Mouse (Mus musculus) heart, embryonic 10.5 days (tissue): Measurements from ENCODE around the gene Hykk. TPM values are rescaled to one million over a fixed set of nuclear protein-coding genes. Genes with fewer than 3 reads are reported as not detected.
"Not testable (repeated sequence)": the region's sequence is repeated elsewhere in the genome, so short reads cannot be mapped to it uniquely, and the experiment has no call there.

ENCODE experiments used
- DNase-seq: peaks from one replicate; pipeline ENCODE4 v3.0.0-alpha.2; 2017; ENCODE audit warnings: low spot score
- H3K27ac ChIP-seq: fragments of 300-500 bp; sonication (generic); 2 replicates; pipeline ENCODE4 v1.5.1; 2016; ENCODE audit warnings: mild to moderate bottlenecking
- H3K27me3 ChIP-seq: fragments of 300-500 bp; sonication (generic); 2 replicates; pipeline ENCODE4 v1.6.1; 2016; ENCODE audit warnings: mild to moderate bottlenecking; ENCODE audit not compliant: poor library complexity, insufficient read depth, severe bottlenecking
- H3K36me3 ChIP-seq: fragments of 300-500 bp; sonication (generic); 2 replicates; pipeline ENCODE4 v1.6.1; 2016; ENCODE audit warnings: mild to moderate bottlenecking, moderate library complexity
- H3K4me1 ChIP-seq: fragments of 300-500 bp; sonication (generic); 2 replicates; pipeline ENCODE4 v1.6.1; 2016; ENCODE audit warnings: mild to moderate bottlenecking
- H3K4me3 ChIP-seq: fragments of 300-500 bp; sonication (generic); 2 replicates; pipeline ENCODE4 v1.5.1; 2016; ENCODE audit warnings: mild to moderate bottlenecking, moderate library complexity
- H3K9me3 ChIP-seq: fragments of 300-500 bp; sonication (generic); 2 replicates; pipeline ENCODE4 v1.6.1; 2016; ENCODE audit warnings: mild to moderate bottlenecking, moderate library complexity
- WGBS: fragments of 180-500 bp; shearing (Covaris S2); methylation state at CpG from one replicate; pipeline ENCODE4 v1.1.7; 2016; 5-methylcytosine and 5-hydroxymethylcytosine counted together
- polyA plus RNA-seq: library from polyadenylated mRNA; unstranded; fragments of >200 nt; fragmentation: Nextera tagmentation; extraction: Ambion mirVana; gene quantifications from 2 replicates; pipeline ENCODE4 v1.2.1, GENCODE M21; 2016

The Hykk gene
- polyA plus RNA-seq, 1 experiment from 2014 or later: 3.6 TPM

DNA sequence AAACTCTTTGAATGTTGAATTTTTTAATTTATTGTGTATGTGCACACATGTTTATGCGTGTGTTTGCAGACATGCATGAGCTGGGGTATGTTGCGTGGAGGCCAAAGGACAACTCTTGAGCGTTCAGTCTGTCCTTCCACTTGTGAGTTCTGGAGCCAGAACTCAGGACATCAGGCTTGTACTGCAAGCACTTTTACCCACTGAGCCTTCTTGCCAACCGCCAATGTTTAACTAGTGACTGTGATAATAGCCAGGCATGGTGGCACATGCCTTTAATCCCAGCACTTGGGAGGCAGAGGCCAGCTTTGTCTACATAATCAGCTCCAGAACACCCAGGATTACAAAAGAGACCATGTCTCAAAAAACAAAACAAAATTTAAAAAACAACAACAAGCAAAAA lies 25.0 kb downstream of the Hykk start:
- Histone ChIP-seq H3K27ac (no peak overlapping the region), H3K36me3 (peaks cover 6% of the 10 kb centered on the region; the same call in 1 of the 2 replicates), H3K27me3 (no peaks in the 10 kb centered on the region), H3K9me3 (no peaks in the 10 kb centered on the region), H3K4me1 (no peaks in the 10 kb centered on the region), H3K4me3 (no peak overlapping the region)
- WGBS: 91% methylated on average over 4 of the region's 4 CpGs
- no peak for DNase-seq

DNA sequence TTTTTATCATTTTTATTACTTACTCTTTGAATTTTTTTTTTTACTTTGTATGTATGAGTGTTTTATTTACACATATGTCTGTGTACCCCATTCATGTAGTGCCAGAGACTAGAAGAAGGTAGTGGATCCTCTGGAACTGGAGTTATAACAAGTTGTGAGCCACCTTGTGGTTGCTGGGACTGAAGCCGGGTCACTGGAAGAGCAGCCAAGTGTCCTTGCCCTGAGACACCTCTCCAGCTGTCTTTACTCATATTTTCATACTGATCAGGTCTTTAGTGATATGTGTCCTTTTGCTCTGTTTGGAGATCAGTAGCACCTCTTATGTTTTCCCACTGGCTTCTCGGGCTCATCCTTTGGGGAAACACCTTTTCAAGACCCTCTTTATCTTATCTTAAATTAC lies 27.4 kb downstream of the Hykk start:
- Histone ChIP-seq H3K27ac (no peak overlapping the region), H3K4me1 (no peaks in the 10 kb centered on the region), H3K27me3 (no peaks in the 10 kb centered on the region), H3K36me3 (no peaks in the 10 kb centered on the region), H3K4me3 (no peak overlapping the region), H3K9me3 (no peaks in the 10 kb centered on the region)
- 66% methylated on average over 2 of the region's 2 CpGs for WGBS
- DNase-seq: no peak

DNA sequence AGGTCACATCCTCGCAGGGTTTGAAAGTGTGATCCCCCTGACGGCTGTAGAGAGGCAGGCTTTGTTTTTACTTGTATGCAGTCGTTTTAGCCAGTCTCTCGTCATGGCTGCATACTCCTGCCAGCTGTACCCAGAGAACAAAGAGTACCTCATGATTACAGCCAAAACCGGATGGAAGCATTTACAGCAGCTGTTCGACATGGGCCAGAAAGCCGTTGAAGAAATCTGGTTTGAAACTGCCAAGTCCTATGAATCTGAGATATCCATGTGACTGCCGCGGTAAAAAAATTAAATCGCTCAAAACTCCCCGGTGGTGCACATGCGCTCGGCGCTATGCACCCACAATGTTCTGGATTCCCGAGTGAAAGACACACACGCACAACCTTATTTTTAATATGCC lies 29.2 kb downstream of the Hykk start:
- H3K27me3 ChIP-seq: no peaks in the 10 kb centered on the region
- WGBS: 72% methylated on average over 16 of the region's 16 CpGs
- DNase-seq: no peak

DNA sequence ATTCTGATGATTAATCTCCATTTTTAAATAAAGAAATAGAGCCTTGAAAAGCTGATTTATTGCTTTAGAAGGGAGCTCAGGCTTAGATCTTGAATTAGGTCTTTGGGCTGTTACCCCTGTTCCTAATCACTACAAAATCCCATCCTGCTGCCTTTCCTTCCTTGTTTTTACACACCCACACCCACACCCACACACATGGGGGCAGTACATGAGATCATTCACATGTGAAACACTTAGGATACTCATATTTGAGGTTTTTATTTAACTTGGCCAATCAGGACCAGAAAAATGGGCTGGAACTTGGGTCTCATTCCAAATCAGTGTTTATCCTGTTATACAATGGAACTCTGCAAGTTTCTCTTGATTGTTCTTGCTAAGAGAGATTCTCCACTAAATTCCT lies 32.4 kb downstream of the Hykk start:
- H3K4me1 ChIP-seq: peaks cover 11% of the 10 kb centered on the region
- peak; percentile 10 for DNase-seq
- no peak overlapping the region for H3K4me3 ChIP-seq
- peaks cover 22% of the 10 kb centered on the region for H3K36me3 ChIP-seq
- no peaks in the 10 kb centered on the region for H3K27me3 ChIP-seq
- no peak overlapping the region for H3K27ac ChIP-seq
- no peaks in the 10 kb centered on the region for H3K9me3 ChIP-seq

More for the DNA sequence above, 29.2 kb downstream of the Hykk start:
- Histone ChIP-seq H3K4me1 (0 out of 2 replicates have a peak, but pooled peaks cover 1% of the 10 kb centered on the region), H3K9me3 (no peaks in the 10 kb centered on the region), H3K36me3 (no peaks in the 10 kb centered on the region), H3K4me3 (no peak overlapping the region), H3K27ac (no peak overlapping the region)

DNA sequence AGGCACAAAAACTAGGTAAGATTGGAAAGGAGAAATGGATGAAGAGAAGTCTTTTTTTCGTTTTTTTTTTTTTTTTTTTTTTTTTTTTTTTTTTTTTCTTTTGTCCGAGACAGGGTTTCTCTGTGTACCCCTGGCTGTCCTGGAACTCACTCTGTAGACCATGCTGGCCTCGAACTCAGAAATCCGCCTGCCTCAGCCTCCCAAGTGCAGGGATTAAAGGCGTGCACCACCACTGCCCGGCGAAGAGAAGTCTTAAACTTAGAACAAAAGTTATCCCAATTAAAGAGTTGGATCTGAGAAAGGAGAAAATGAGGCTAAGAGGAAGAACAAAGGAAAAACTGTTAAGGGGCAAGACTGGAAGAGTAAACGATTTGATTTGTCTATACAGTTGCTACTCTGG lies 33.1 kb downstream of the Hykk start:
- peak overlapping the region; percentile 97 for H3K4me3 ChIP-seq
- peaks cover 11% of the 10 kb centered on the region for H3K4me1 ChIP-seq
- not testable (repeated sequence) for H3K9me3 ChIP-seq, H3K27me3 ChIP-seq, DNase-seq
- peaks cover 29% of the 10 kb centered on the region for H3K36me3 ChIP-seq
- peak overlapping the region; percentile 96 for H3K27ac ChIP-seq
- 39% methylated on average over 8 of the region's 8 CpGs for WGBS

DNA sequence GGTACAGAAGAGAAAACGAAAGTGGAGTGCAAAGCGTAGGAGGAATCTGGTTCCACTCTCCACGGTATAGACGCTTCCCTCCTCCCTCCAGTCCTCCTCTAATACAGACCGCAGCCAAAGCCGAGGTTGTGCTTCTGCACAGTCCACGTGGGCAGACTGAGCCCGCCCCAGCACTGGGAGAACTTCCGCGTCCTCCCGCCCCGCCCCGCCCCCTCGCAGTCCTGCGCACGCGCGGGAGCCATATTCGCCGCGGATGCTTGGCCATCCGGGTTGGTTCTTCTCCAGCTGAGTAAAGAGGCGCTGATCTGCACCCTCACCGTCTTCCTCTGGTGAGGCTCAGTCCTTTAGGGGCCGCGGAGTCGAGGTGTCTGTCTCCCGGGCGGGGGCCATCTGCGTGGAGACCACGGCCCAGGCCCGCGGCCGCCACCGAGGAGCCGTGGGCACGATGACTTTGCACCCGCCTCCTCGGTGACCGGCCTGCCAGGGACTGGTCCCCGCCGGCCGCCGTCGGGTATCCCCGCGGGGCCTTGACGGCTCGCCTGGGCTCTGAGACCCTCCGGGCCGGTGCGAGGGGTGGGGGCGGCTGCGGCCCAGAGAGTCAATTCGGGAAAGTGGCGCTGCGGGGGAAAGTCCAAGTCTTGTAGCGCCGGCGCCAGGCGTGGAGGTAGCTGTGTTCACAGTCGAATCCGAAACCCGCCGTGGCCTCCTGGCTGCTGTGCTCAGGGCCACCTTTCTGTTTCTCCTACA lies 33.7 kb downstream of the Hykk start, which contains the start of the genes Psma4 and AY074887:
Gene Psma4, plus strand, starts transcription at position 216 of the 747 bp plus-strand sequence.
Gene AY074887, minus strand, starts transcription at position 424 of the 747 bp plus-strand sequence.
- H3K27ac ChIP-seq: peak within 1 kb of the TSS; percentile 96
- peaks cover 35% of the 10 kb centered on the region for H3K36me3 ChIP-seq
- H3K9me3 ChIP-seq: no peaks in the 10 kb centered on the region
- peak; percentile 97 for DNase-seq
- under 1% methylated on average over 65 of the region's 65 CpGs for WGBS
- no peaks in the 10 kb centered on the region for H3K27me3 ChIP-seq
- H3K4me1 ChIP-seq: peaks cover 11% of the 10 kb centered on the region
- H3K4me3 ChIP-seq: peak within 1 kb of the TSS; percentile 97

DNA sequence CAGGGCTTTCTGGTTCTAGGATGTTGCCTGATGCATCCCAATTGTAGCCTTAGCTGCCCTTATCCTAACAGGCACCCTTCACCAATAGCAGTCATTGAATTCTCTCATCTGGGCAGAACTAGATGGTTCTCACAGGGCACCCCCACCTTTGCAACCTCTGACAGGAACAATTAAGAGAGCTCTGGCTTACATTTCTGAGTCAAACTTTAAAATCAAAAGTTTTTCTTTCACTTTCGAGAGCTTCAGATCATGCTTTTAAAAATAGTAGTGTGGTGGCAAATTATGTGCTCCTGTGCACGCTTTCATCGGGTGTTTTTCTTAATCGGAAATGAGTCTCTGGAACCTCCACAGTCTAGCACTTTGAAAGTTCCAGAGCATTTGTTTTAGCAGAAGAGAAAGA lies 44.0 kb downstream of the Hykk start:
- WGBS: 93% methylated on average over 4 of the region's 4 CpGs
- no peaks in the 10 kb centered on the region for H3K27me3 ChIP-seq
- DNase-seq: no peak

DNA sequence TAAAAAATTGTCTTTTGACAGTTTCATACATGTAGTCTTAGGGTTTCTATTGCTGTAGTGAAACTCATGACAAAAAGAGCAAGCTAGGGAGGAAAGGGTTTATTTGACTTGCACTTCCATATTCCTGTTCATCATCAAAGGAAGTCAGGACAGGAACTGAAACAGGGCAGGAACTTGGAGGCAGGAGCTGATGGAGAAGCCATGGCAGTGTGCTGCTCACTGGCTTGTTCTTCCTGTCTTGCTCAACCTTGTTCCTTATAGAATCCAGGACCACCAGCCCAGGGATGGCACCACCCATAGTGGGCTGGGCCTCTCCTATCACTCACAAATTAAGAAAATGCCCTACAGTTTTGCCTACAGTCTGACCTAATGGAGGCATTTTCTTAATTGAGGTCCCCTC lies 46.6 kb downstream of the Hykk start:
- no peaks in the 10 kb centered on the region for H3K27me3 ChIP-seq
- H3K4me3 ChIP-seq: no peak overlapping the region

More for the DNA sequence above, 44.0 kb downstream of the Hykk start:
- H3K4me3 ChIP-seq: no peak overlapping the region
- H3K9me3 ChIP-seq: no peaks in the 10 kb centered on the region
- H3K36me3 ChIP-seq: peaks cover 44% of the 10 kb centered on the region
- H3K27ac ChIP-seq: no peak overlapping the region
- no peaks in the 10 kb centered on the region for H3K4me1 ChIP-seq

DNA sequence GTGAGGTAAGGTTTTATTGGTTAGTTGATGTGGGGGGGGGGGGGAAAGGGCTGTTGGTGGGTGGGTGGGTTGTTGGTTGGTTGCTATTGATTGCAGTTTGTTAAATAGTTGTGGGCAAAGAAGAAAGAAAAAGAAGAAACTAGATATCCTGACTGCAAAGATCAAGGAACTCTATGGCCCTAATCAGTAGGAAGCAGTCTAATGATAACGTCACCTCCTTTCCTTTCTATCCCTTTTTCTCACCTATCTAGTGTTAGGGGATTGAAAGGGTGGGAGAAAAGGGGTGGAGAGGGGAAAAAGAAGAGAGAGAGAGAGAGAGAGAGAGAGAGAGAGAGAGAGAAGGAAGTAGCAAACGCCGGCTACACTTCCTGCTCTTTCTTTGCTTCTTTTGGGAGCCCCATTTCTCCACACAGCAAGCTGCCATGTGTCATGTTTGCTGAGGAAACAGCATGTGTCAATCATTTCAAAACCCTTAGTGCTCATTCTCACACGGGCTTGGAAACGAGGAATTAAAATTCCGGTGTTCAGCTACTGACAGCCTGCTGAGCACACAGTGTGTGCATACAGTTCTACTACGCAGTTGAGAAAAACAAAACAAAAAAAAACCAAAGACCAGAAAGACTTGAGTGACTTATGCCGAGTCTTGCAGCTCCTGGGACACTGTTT lies 53.0 kb downstream of the Hykk start:
- Histone ChIP-seq H3K4me1 (no peaks in the 10 kb centered on the region), H3K4me3 (no peak overlapping the region), H3K9me3 (peaks cover 2% of the 10 kb centered on the region; the same call in 1 of the 2 replicates), H3K36me3 (no peaks in the 10 kb centered on the region), H3K27ac (no peak overlapping the region), H3K27me3 (no peaks in the 10 kb centered on the region)
- no peak for DNase-seq
- WGBS: 62% methylated on average over 8 of the region's 8 CpGs

More for the DNA sequence above, 46.6 kb downstream of the Hykk start:
- Histone ChIP-seq H3K36me3 (peaks cover 19% of the 10 kb centered on the region), H3K9me3 (peaks cover 2% of the 10 kb centered on the region; the same call in 1 of the 2 replicates), H3K27ac (no peak overlapping the region), H3K4me1 (no peaks in the 10 kb centered on the region)
- no peak for DNase-seq

DNA sequence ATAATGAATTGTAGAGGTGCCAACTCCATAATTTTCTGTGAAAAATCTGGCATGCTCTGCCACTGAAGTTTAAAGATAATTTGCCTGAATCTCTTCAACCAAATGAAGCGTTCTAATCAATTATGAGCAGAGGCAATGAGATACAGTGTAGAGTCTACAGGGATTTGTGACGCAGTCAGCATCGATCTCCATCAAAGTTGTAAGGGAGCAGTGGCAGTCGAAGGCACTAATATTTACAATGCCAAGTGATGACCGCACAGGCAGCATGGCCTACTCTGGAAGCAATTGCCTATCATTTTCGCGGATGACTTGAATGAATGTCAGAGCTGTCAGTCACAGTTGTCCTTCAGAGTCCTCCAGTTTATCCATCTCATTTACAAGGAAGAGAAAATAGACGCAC lies 63.6 kb downstream of the Hykk start, which contains the start of gene Chrna5:
Gene Chrna5, plus strand, starts transcription at position 207 of the 400 bp plus-strand sequence.
- no peaks in the 10 kb centered on the region for H3K9me3 ChIP-seq
- H3K36me3 ChIP-seq: no peaks in the 10 kb centered on the region
- peak within 1 kb of the TSS; percentile 73 for H3K4me3 ChIP-seq
- 72% methylated on average over 8 of the region's 8 CpGs for WGBS
- no peak for DNase-seq
- H3K27ac ChIP-seq: peak within 1 kb of the TSS; percentile 30; the same call in 1 of the 2 replicates
- peaks cover 10% of the 10 kb centered on the region; the same call in 1 of the 2 replicates for H3K4me1 ChIP-seq
- peaks cover 50% of the 10 kb centered on the region for H3K27me3 ChIP-seq

DNA sequence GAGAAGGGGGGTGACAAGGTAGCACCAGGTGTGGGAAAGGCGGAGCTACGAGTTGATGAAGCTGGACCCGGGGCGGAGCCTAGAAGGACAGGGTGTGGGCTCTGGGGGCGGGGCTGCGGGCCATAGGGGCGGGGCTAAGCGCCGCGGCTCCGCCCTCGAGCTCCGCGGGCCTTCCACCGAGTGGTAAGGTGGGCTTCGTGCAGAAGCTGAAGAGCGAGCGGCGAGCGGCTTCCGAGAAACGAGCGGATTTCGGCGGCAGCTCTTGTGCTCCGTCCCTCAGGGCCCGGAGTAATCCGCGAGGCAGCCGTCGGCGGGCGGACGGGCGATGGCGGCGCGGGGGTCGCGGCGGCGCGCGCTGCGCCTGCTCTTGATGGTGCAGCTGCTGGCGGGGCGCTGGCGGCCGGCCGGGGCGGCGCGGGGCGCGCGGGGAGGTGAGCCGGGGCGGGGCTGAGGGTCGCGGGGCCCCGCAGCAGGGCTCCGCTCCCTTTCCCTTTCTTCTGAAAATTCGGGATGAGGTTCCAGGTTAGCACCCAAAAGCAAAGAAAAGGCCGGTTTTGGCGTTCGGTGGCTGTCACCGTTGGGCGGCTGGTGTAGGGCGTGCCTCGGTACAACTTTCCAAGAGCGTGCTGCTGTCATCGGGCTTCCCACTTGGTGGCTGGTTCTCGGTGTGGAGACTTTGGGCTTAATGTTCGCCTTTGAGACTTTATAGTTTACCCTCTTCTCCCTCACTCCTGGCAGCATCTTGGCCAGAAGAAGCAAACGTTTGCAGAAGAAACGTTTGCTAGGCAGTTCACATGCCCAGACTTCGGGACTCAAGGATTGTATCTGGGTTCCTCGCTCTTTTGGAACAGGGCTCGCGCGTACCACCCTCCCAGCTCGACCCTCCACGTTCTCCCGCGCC lies 64.5 kb downstream of the Hykk start:
- H3K36me3 ChIP-seq: no peaks in the 10 kb centered on the region
- no peaks in the 10 kb centered on the region for H3K9me3 ChIP-seq
- H3K4me1 ChIP-seq: peaks cover 10% of the 10 kb centered on the region; the same call in 1 of the 2 replicates
- peak overlapping the region; percentile 30; the same call in 1 of the 2 replicates for H3K27ac ChIP-seq
- H3K27me3 ChIP-seq: peaks cover 50% of the 10 kb centered on the region
- DNase-seq: peak; percentile 83
- WGBS: under 1% methylated on average over 85 of the region's 85 CpGs
- H3K4me3 ChIP-seq: peak overlapping the region; percentile 73

DNA sequence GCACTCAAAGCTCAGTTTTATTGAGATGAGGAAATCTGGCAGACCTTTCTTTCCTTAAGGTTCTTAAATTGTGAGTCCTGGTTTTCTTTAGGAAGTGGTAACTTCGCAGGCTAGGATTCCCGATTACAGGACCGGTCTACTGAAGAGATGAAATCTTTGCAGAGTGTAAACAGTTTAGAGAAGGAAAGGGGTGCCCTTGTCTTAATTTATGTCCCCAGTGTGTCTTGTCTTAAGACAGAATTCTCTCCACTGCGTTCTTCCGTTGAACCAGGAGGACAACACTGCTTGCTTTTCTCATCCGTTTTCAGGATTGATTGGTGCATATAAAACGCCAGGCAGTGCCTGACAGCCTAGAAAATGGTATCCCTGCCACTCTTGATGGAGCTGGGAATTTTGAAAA lies 65.3 kb downstream of the Hykk start:
- no peaks in the 10 kb centered on the region for H3K36me3 ChIP-seq
- H3K4me1 ChIP-seq: peaks cover 10% of the 10 kb centered on the region; the same call in 1 of the 2 replicates
- peaks cover 50% of the 10 kb centered on the region for H3K27me3 ChIP-seq
- WGBS: 9% methylated on average over 7 of the region's 7 CpGs
- DNase-seq: no peak
- no peak overlapping the region for H3K27ac ChIP-seq
- H3K9me3 ChIP-seq: no peaks in the 10 kb centered on the region
- H3K4me3 ChIP-seq: peak overlapping the region; percentile 73
